Mouse (Mus musculus) erythroid progenitor cell, adult 5-6 weeks (primary cell): ENCODE results near the gene Anapc13. TPM values are rescaled to one million over a fixed set of nuclear protein-coding genes. Genes with fewer than 3 reads are reported as not detected.

Experiments
- ATAC-seq: replicated peaks from 2 replicates; pipeline ENCODE4 v1.8.0; 2016; ENCODE audit warnings: moderate number of reproducible peaks, mild to moderate bottlenecking, moderate TSS enrichment, inconsistent platforms; ENCODE audit not compliant: poor library complexity, low FRiP score, severe bottlenecking
- total RNA-seq, 2 experiments: library from RNA; stranded (forward) in 1 of 2; stranded (reverse) in 1 of 2; fragments of 150-400 nt in 1 of 2; fragments of 186-747, 209-891 nt in 1 of 2; gene quantifications; 2 replicates each; pipeline versions ENCODE4 v1.2.3 to v1.2.4; 2015 to 2017; ENCODE audit warnings: low replicate concordance in 2 of 2

Gene Anapc13
- total RNA-seq, 2 experiments from 2014 or later: 20.7 to 78.8 TPM

- no peak for ATAC-seq
Observed at GRCm38 (mm10) chr9:102627442-102627841, 1.3 kb downstream of the Anapc13 start.

DNA sequence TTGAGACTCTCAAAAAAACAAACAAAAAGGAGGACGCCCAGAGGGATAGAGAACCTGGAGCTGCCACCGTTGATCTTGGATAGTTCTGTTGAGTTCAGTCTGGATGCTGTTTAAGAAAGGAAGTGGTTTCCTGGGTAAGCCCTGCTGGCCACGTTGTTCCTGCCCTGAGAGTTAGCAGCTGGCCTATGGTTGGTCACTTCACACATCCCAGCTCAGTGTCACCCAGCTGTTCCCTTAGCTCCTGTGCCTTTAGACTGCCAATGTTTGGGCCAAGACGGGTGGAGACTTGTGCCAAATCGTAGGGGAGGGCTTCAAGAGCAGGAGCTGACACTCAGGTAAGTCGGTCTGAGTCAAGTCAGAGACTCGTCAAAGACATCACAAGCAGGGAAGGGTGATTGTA is 3.0 kb downstream of the Anapc13 start:
- ATAC-seq: no peak

GRCm38 (mm10) chr9:102631589-102632147 is 5.6 kb downstream of the Anapc13 start:
- ATAC-seq: no peak

GRCm38 (mm10) chr9:102632173-102632572 is 6.1 kb downstream of the Anapc13 start:
- no peak for ATAC-seq

GRCm38 (mm10) chr9:102632923-102633537 is 6.9 kb downstream of the Anapc13 start:
- peak; percentile 76 for ATAC-seq

DNA sequence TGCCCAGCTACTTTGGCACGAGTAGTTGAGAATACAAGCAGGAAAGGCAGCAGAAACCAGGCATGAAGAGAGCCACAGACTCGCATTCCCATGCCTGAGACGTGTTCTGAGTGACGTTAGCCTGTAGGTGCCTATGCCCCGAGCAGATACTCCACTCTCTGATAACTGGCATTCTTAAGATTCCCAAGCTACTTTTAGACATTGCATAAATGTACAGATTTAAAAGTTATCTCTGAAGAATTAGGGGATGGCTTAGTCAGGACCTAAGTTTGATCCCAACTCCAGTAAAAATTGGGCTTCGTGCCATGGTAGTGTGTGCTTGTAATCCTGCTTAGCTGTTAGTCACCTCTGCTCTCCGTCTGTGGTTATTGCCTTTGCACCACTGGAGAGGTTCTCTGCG is 8.4 kb downstream of the Anapc13 start:
- no peak for ATAC-seq

GRCm38 (mm10) chr9:102636553-102636952 is 10.5 kb downstream of the Anapc13 start:
- ATAC-seq: no peak

- ATAC-seq: no peak
Observed at GRCm38 (mm10) chr9:102637115-102637514, 11.0 kb downstream of the Anapc13 start.

GRCm38 (mm10) chr9:102638963-102639362 is 12.9 kb downstream of the Anapc13 start:
- ATAC-seq: no peak

GRCm38 (mm10) chr9:102639510-102639909 is 13.4 kb downstream of the Anapc13 start:
- no peak for ATAC-seq

GRCm38 (mm10) chr9:102641531-102641930 is 15.4 kb downstream of the Anapc13 start:
- no peak for ATAC-seq

GRCm38 (mm10) chr9:102643071-102643485 is 17.0 kb downstream of the Anapc13 start:
- no peak for ATAC-seq

DNA sequence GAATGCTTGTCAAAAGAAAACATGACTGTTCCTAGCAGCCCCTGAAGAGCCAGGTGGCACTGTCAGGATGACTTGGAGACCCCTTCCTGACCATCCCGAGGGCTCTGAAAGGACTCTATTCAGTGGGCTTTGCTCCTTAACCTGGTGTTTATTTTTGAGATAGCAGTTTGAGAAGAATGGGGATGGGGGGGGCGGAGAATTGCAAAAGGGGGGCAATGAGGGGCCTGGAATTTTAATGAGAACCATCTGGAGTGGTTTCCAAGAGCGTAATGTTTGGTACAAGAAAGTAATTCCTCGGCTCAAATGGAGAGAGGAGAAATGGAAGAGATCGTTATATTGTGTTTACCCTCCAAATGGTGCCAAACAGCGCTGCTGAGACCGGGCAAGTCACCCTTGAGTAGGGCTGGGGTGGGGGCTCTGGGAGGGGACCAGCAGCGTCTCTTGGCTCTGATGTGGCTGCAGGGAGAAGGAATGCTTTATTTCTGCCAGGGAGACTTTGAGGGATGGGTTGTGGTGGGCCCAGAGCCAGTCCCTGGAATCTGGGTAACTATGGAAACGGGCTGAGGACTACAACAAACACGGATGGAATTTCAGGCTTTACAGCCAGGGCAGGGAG is 17.5 kb downstream of the Anapc13 start:
- no peak for ATAC-seq

- no peak for ATAC-seq
Observed at GRCm38 (mm10) chr9:102645119-102645695, 19.1 kb downstream of the Anapc13 start.

DNA sequence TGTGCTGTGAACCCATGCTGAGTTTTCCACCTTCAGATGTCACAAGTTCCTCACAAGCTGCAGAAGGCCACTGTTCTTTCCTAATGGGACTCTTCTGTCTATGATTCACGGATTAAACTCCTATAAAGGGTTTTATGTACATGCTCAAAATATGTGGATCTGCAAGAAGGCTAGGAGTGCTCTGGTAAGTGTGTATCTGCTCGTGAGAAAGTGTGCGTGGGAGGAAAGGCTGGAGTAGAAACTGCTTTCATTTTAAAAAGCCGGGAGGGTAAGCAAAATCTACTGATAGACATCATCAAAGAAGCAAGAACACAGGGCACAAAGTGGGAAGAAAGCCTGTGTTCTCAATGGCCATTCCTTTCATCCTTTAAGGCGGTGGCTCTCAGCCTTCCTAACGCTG is 20.9 kb downstream of the Anapc13 start:
- ATAC-seq: no peak

DNA sequence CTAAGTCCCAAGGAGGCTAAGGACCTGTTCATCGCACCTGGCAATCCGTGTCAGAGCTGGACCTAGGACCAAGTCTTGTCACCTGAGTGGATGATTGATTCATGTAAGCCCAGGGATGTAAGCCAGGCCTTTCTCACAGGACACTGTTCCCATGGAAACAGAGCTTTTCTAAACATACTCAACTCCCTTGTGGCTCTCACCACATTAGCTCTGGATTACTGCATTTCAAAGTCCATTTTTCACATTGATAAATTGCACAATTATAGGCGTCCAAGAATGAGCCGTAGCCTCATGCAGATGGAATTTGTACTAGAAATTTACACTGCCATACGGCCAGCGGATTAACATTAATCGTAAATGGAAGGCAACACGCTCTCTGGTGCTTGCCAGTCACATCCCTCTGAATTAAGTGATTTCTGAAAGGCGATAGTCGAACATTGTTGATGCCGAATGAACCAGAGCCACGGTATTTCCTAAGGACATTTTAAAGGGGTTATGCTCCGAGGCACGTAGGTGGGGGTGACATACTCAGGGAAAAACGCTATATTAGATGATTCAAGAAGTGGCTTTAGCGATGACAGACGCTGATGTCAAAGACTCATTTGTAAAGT is 23.9 kb downstream of the Anapc13 start:
- no peak for ATAC-seq

DNA sequence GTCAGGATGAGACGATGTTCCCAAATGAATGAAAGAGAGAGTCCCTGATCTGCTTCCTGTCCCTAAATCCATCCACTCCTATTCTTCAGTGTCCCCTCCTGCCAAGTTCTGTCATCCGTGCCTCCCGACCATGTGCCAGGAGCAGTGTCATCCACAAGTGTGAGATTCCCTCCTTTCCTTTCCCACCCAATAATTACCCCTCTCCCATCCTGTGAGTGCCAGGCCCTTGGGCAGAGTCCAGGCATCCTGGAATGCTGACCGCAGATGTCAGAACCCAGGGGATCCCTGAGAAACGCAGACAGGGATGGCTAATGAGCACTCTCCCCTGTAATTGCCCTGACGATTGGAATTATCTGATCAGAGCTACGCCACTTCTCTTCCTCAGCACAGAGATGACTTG is 24.5 kb downstream of the Anapc13 start:
- no peak for ATAC-seq

GRCm38 (mm10) chr9:102651199-102651720 is 25.2 kb downstream of the Anapc13 start:
- no peak for ATAC-seq

DNA sequence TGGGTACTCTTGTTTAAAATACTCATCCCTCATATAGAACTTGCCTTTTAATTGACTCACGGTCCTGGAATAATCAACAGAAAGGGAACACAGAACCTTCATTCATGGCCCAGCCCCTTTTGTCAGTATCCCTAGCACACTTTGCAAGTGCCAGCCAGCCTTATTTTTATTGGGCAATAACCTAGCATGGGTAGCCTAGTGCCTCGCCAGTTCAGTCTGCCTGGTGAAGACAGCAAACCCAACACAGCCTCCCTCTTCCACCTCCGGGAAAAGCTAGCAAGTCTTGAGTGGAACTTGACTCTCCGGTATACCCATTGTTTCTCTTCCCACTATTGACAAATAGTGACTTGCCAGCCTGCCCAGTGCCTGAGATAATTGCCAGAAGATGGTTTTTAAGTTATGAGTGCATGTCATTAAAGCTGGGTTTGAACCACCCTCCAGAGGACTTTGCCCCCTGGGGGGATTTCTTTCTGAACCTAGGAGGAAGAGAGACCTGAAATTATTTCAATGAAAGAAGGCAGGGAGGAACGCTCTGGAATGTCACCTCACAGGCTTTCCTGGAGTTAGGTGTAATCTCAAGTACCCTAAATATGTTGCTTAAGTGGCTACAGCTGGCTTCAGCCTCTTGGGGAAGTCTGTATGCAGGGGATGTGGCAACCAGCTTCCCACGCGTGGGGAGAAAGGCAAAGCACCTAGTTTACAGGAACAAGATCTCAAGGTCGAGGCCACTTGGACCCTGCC is 30.4 kb downstream of the Anapc13 start:
- ATAC-seq: no peak

- ATAC-seq: no peak
Observed at GRCm38 (mm10) chr9:102668115-102668514, 42.0 kb downstream of the Anapc13 start.
